ENCODE assay signal across 9 mouse cellular contexts in genomic region chr3:122474067-122474466, GRCm38 (mm10).
A peak's percentile ranks its signal among the peaks of the same experiment; 100 is the strongest.
DNase-seq lines count a peak whose midpoint lies in the region; ATAC-seq and TF ChIP-seq lines count a peak whose summit lies in the region.
"Had no signal": no experiment of that assay in that cellular context is flagged by ENCODE, and none has a peak within 500 bp of the region (broad histone marks: within the 10 kb centered on the region; RNA-seq: fewer than 3 reads in every experiment).

No protein-coding gene starts in this region.

- peaks cover 68% of the 10 kb centered on the region for H3K4me1 ChIP-seq in neural tube, embryonic 13.5 days (replicated peaks)
- H3K4me1 ChIP-seq in neural tube, embryonic 15.5 days = peaks cover 56% of the 10 kb centered on the region
- peaks cover 72% of the 10 kb centered on the region for H3K4me1 ChIP-seq in embryonic facial prominence, embryonic 10.5 days
- peaks cover 50% of the 10 kb centered on the region for H3K4me1 ChIP-seq in intestine, embryonic 16.5 days (ENCODE audit: control insufficient read depth, insufficient read depth, low read length)
- peaks cover 17% of the 10 kb centered on the region; the same call in 1 of the 2 replicates for H3K4me1 ChIP-seq in lung, postnatal 0 days (ENCODE audit: insufficient read depth, low read depth, low read length)

- no peak overlapping the region for H3K9ac ChIP-seq in neural tube, embryonic 13.5 days
- no peak overlapping the region for H3K9ac ChIP-seq in neural tube, embryonic 15.5 days (replicated peaks)
- peak overlapping the region; percentile 23; the same call in 1 of the 2 replicates for H3K9ac ChIP-seq in intestine, embryonic 16.5 days (ENCODE audit: low read depth, low read length)
- H3K9ac ChIP-seq in lung, postnatal 0 days (replicated peaks; ENCODE audit: low read depth) = no peak overlapping the region

- no peaks in the 10 kb centered on the region for H3K27me3 ChIP-seq in neural tube, embryonic 13.5 days
- H3K27me3 ChIP-seq in neural tube, embryonic 15.5 days (replicated peaks) = no peaks in the 10 kb centered on the region
- H3K27me3 ChIP-seq in embryonic facial prominence, embryonic 10.5 days (replicated peaks; ENCODE audit: low read depth, poor library complexity, severe bottlenecking) = no peaks in the 10 kb centered on the region; the same call in 1 of the 2 replicates
- H3K27me3 ChIP-seq in intestine, embryonic 16.5 days (replicated peaks; ENCODE audit: control insufficient read depth, insufficient read depth, low read length) = no peaks in the 10 kb centered on the region
- H3K27me3 ChIP-seq in lung, postnatal 0 days (replicated peaks; ENCODE audit: insufficient read depth, low read length) = no peaks in the 10 kb centered on the region

- H3K4me3 ChIP-seq in neural tube, embryonic 13.5 days = no peak overlapping the region
- no peak overlapping the region for H3K4me3 ChIP-seq in neural tube, embryonic 15.5 days (replicated peaks)
- no peak overlapping the region for H3K4me3 ChIP-seq in embryonic facial prominence, embryonic 10.5 days
- no peak overlapping the region for H3K4me3 ChIP-seq in intestine, embryonic 16.5 days (ENCODE audit: low read length)
- H3K4me3 ChIP-seq in lung, postnatal 0 days (ENCODE audit: low read depth, low read length) = no peak overlapping the region

- TF ChIP-seq CTCF in lung, postnatal 0 days (IDR thresholded peaks at IDR 0.05) = no peak

- 0 out of 2 replicates have a peak overlapping the region, but pooled peaks have one; percentile 6 for H3K27ac ChIP-seq in neural tube, embryonic 13.5 days (replicated peaks)
- H3K27ac ChIP-seq in neural tube, embryonic 15.5 days (replicated peaks) = no peak overlapping the region
- peak overlapping the region; percentile 71; the same call in 1 of the 2 replicates for H3K27ac ChIP-seq in embryonic facial prominence, embryonic 10.5 days (replicated peaks)
- H3K27ac ChIP-seq in intestine, embryonic 16.5 days (ENCODE audit: low read length) = peak overlapping the region; percentile 77
- peak overlapping the region; percentile 75 for H3K27ac ChIP-seq in lung, postnatal 0 days (ENCODE audit: low read length)
- H3K27ac ChIP-seq: macrophage had no signal

- no peak for ATAC-seq in neural tube, embryonic 13.5 days (ENCODE audit: low read depth)
- ATAC-seq in neural tube, embryonic 15.5 days (ENCODE audit: low FRiP score) = no peak
- peak; percentile 76 for ATAC-seq in intestine, embryonic 16.5 days
- ATAC-seq in lung, postnatal 0 days = peak; percentile 89

- peak; percentile 50 for DNase-seq in embryonic facial prominence, embryonic 10.5 days (ENCODE audit: low spot score)
- DNase-seq in lung, postnatal 0 days (ENCODE audit: low spot score) = peak; percentile 81
- peak; percentile 59 to 60 for DNase-seq in thymus, postnatal 10 days (ENCODE audit: low spot score in 2 of 2)
- DNase-seq in cerebellum, postnatal 14 days = no peak
- DNase-seq in cerebellum, adult 11-12 months = no peak

- no peak overlapping the region for H3K4me2 ChIP-seq in neural tube, embryonic 13.5 days
- H3K4me2 ChIP-seq in neural tube, embryonic 15.5 days = no peak overlapping the region
- 0 out of 2 replicates have a peak overlapping the region, but pooled peaks have one; percentile 10 for H3K4me2 ChIP-seq in intestine, embryonic 16.5 days (ENCODE audit: low read depth, low read length)
- peak overlapping the region; percentile 22; the same call in 1 of the 2 replicates for H3K4me2 ChIP-seq in lung, postnatal 0 days (replicated peaks; ENCODE audit: low read depth, low read length)

- no peak for TF ChIP-seq EP300 in lung, postnatal 0 days (IDR thresholded peaks at IDR 0.05)

- H3K9me3 ChIP-seq in neural tube, embryonic 13.5 days = no peaks in the 10 kb centered on the region
- H3K9me3 ChIP-seq in neural tube, embryonic 15.5 days (replicated peaks) = no peaks in the 10 kb centered on the region
- no peaks in the 10 kb centered on the region for H3K9me3 ChIP-seq in embryonic facial prominence, embryonic 10.5 days
- no peaks in the 10 kb centered on the region for H3K9me3 ChIP-seq in intestine, embryonic 16.5 days (ENCODE audit: control insufficient read depth, low read length)
- no peaks in the 10 kb centered on the region for H3K9me3 ChIP-seq in lung, postnatal 0 days (ENCODE audit: low read length)

- no peaks in the 10 kb centered on the region for H3K36me3 ChIP-seq in neural tube, embryonic 13.5 days
- no peaks in the 10 kb centered on the region for H3K36me3 ChIP-seq in neural tube, embryonic 15.5 days
- H3K36me3 ChIP-seq in embryonic facial prominence, embryonic 10.5 days (replicated peaks) = no peaks in the 10 kb centered on the region
- no peaks in the 10 kb centered on the region for H3K36me3 ChIP-seq in intestine, embryonic 16.5 days (ENCODE audit: control insufficient read depth, insufficient read depth, low read length)
- H3K36me3 ChIP-seq in lung, postnatal 0 days (ENCODE audit: insufficient read depth, low read length) = no peaks in the 10 kb centered on the region

- 55% methylated on average over 5 of the region's 5 CpGs for WGBS in neural tube, embryonic 13.5 days
- WGBS in neural tube, embryonic 15.5 days = 56% methylated on average over 5 of the region's 5 CpGs
- 36% methylated on average over 5 of the region's 5 CpGs for WGBS in embryonic facial prominence, embryonic 10.5 days
- WGBS in intestine, embryonic 16.5 days = 20% methylated on average over 5 of the region's 5 CpGs
- 1% methylated on average over 5 of the region's 5 CpGs for WGBS in lung, postnatal 0 days

Comparison
In these comparisons a context has a peak if more than half of its experiments do, and no peak if none do; other contexts are left out.
1. ATAC-seq: peak in intestine, embryonic 16.5 days (single experiment) and lung, postnatal 0 days (single experiment); none in neural tube, embryonic 13.5 days (single experiment) and neural tube, embryonic 15.5 days (single experiment).
2. H3K4me2 ChIP-seq: peak in intestine, embryonic 16.5 days (single experiment) and lung, postnatal 0 days (single experiment); none in neural tube, embryonic 13.5 days (single experiment) and neural tube, embryonic 15.5 days (single experiment).
3. DNase-seq: peak in embryonic facial prominence, embryonic 10.5 days (single experiment), lung, postnatal 0 days (single experiment) and thymus, postnatal 10 days (2 of 2); none in cerebellum, postnatal 14 days (0 of 2) and cerebellum, adult 11-12 months (single experiment).